Mouse (Mus musculus) T-helper 17 cell (primary cell): ENCODE data around the gene Myo1f.

Source experiments
- in situ Hi-C, 2 experiments: fragments of 300-600 bp; cut with MboI, MseI; formaldehyde crosslinking; loops; 1 replicate in 1 of 2; 2 replicates in 1 of 2; pipeline ENCODE4 v1.15.1; 2025; ENCODE audit warnings: high pct_unique_total_duplicates in 2 of 2

Myo1f gene

GRCm38 (mm10) chr17:33649781-33650475 is 94.4 kb downstream of the Myo1f start:
- in situ Hi-C loops = no loop called here
